Mouse (Mus musculus) splenic B cell, adult 2 months (primary cell): ENCODE measurements at regions not wholly inside any gene's neighbourhood (a gene's known extent, or its start where the extent isn't known, plus 50 kb on each side); places are given as distances from the start of the nearest gene placed in this dataset.

ENCODE experiments used
- DNase-seq: peaks from one replicate; pipeline ENCODE4 v3.0.0-alpha.2; 2011; ENCODE audit warnings: low read depth, low spot score
- H3K27me3 ChIP-seq: 2 replicates; pipeline ENCODE4 v1.6.1; 2012; ENCODE audit warnings: mild to moderate bottlenecking, low read length, moderate library complexity, mixed read lengths; ENCODE audit not compliant: control insufficient read depth, poor library complexity, insufficient read depth, severe bottlenecking
- H3K36me3 ChIP-seq: 2 replicates; pipeline ENCODE4 v1.6.1; 2012; ENCODE audit warnings: mild to moderate bottlenecking, low read length, moderate library complexity, mixed read lengths; ENCODE audit not compliant: control insufficient read depth, poor library complexity, insufficient read depth, severe bottlenecking

GRCm38 (mm10) chr3:35149251-35149691 lies 499.1 kb downstream of the Sox2 start:
- no peaks in the 10 kb centered on the region for H3K27me3 ChIP-seq
- no peak for DNase-seq
- no peaks in the 10 kb centered on the region for H3K36me3 ChIP-seq

- no peak for DNase-seq
Measured at GRCm38 (mm10) chr3:35152191-35152590, 502.0 kb downstream of the Sox2 start.

GRCm38 (mm10) chr3:35154266-35154665 lies 504.1 kb downstream of the Sox2 start:
- Histone ChIP-seq H3K27me3 (no peaks in the 10 kb centered on the region), H3K36me3 (no peaks in the 10 kb centered on the region)
- no peak for DNase-seq

More at GRCm38 (mm10) chr3:35152191-35152590, 502.0 kb downstream of the Sox2 start:
- Histone ChIP-seq H3K36me3 (no peaks in the 10 kb centered on the region), H3K27me3 (no peaks in the 10 kb centered on the region)

- Histone ChIP-seq H3K27me3 (no peaks in the 10 kb centered on the region), H3K36me3 (no peaks in the 10 kb centered on the region)
- no peak for DNase-seq
Measured at GRCm38 (mm10) chr3:35168676-35169075, 518.5 kb downstream of the Sox2 start.

- Histone ChIP-seq H3K27me3 (no peaks in the 10 kb centered on the region), H3K36me3 (no peaks in the 10 kb centered on the region)
- no peak for DNase-seq
Measured at GRCm38 (mm10) chr3:35178759-35179440, 528.7 kb downstream of the Sox2 start.

- no peaks in the 10 kb centered on the region for H3K27me3 ChIP-seq
- DNase-seq: no peak
- H3K36me3 ChIP-seq: no peaks in the 10 kb centered on the region
Measured at GRCm38 (mm10) chr3:35208526-35208925, 545.4 kb upstream of the Atp11b start.

DNA sequence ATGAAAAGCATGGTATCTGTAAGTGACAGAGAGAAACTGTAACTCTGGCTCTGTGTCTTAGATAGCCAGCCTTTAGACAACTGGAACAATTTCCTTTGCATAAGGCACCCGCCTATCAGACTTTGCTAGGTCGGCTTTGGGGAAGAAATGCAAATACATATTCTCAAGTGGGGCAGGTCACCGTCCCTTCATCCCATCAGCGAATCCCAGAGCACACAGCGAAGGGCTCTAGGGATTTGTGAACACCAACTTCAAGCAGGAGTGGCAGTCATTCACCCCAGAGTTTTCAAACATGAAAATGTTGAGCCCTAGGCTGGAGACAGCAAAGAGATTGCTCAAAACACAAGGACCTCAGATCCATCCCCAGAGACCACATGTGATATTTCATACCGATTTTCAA lies 534.5 kb upstream of the Atp11b start:
- Histone ChIP-seq H3K27me3 (no peaks in the 10 kb centered on the region), H3K36me3 (no peaks in the 10 kb centered on the region)
- DNase-seq: no peak

GRCm38 (mm10) chr3:35221183-35221582 lies 532.7 kb upstream of the Atp11b start:
- Histone ChIP-seq H3K36me3 (no peaks in the 10 kb centered on the region), H3K27me3 (no peaks in the 10 kb centered on the region)
- no peak for DNase-seq

GRCm38 (mm10) chr3:35222251-35222650 lies 531.7 kb upstream of the Atp11b start:
- Histone ChIP-seq H3K27me3 (no peaks in the 10 kb centered on the region), H3K36me3 (no peaks in the 10 kb centered on the region)
- DNase-seq: no peak

DNA sequence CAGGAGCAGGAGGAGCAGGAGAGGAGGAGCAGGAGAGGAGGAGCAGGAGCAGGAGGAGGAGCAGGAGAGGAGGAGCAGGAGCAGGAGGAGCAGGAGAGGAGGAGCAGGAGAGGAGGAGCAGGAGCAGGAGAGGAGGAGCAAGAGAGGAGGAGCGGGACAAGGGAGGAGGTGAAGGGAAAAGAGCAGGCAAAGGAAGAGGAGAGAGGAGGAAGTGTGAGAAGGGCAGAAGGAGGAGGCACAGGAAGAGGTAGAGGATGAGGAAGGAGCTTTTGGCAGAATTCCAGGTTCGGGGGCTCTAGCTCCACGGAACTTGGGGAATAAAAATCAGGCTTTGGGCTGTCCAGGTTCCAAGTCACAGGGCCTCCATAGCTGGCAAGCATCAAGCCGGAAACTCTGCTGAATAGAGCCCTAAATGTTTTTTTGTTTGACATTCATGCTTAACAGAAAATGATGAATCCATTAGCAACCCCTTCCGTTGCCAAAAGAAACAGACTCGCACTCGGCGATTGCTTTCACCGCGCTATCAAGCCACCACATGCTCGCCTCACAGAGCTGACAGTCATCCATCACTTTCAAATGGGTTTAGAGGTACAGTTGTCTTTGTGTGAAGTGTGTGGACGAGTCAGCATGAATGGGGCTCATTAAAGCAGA lies 528.7 kb upstream of the Atp11b start:
- Histone ChIP-seq H3K27me3 (no peaks in the 10 kb centered on the region), H3K36me3 (no peaks in the 10 kb centered on the region)
- peak; percentile 6 for DNase-seq

DNA sequence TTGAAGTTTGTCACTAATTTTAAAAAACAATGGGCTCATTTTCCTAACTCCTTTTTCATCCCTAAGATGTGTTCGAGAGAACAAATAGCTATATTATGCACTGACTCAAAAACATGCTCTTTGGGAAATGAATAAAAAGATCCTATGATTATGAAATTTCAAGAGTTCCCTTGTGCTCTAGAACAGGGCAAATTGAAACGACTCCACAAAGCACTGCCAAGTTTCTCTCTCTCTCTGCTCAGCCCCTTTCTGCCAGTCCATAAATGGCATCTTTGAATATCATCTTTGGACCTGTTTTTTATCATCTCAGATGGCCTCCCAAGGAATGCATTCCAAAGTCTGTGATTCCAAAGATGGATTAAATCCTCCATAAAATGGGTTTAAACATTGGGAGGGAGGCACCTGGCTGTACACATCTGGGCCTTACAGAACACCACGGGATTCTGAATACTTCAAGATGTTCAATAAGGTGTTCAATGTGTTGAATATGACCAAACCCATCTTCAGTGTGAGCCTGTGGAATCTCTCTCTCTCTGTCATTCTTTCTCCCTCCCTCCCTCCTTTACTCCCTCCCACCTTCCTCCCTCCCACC lies 528.0 kb upstream of the Atp11b start:
- Histone ChIP-seq H3K27me3 (no peaks in the 10 kb centered on the region), H3K36me3 (no peaks in the 10 kb centered on the region)
- DNase-seq: no peak

GRCm38 (mm10) chr3:35231158-35231928 lies 522.6 kb upstream of the Atp11b start:
- no peaks in the 10 kb centered on the region for H3K27me3 ChIP-seq
- DNase-seq: no peak
- no peaks in the 10 kb centered on the region for H3K36me3 ChIP-seq

DNA sequence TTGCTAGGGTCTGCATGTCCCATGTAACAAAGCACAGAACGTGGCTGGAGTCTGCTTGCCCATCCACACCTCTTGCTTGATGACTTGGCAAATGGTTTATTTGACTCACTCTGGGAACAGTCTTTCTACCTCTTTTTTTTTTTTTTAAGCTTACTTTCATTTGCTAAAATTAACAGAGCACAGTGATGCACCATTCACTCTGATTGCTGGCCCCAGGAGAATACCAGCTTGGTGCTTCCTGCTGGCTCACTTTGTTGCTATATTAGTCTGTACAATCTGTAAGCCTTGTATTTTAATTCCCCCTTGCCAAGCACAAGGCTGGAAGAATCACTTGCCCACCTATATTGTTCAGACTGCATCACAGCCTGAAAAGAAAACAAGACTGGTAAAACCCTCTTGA lies 521.4 kb upstream of the Atp11b start:
- Histone ChIP-seq H3K36me3 (no peaks in the 10 kb centered on the region), H3K27me3 (no peaks in the 10 kb centered on the region)
- DNase-seq: no peak

GRCm38 (mm10) chr3:35235066-35235465 lies 518.8 kb upstream of the Atp11b start:
- no peaks in the 10 kb centered on the region for H3K27me3 ChIP-seq
- H3K36me3 ChIP-seq: no peaks in the 10 kb centered on the region
- no peak for DNase-seq

- Histone ChIP-seq H3K27me3 (no peaks in the 10 kb centered on the region), H3K36me3 (no peaks in the 10 kb centered on the region)
- no peak for DNase-seq
Measured at GRCm38 (mm10) chr3:35235772-35236171, 518.1 kb upstream of the Atp11b start.
